Mouse (Mus musculus): Measurements from ENCODE around the gene Cry2. TPM values are rescaled to one million over a fixed set of nuclear protein-coding genes. Genes with fewer than 3 reads are reported as not detected.
A peak's percentile ranks its signal among the peaks of the same experiment; 100 is the strongest.

Cry2 gene
- polyA plus RNA-seq, 1 experiment from 2014 or later, result 37.7 TPM

- no peaks in the 10 kb centered on the region for H3K27me3 ChIP-seq
- ATAC-seq (ENCODE audit: low read depth), result no peak
- H3K27ac ChIP-seq (replicated peaks), result 0 out of 2 replicates have a peak overlapping the region, but pooled peaks have one; percentile 4
- H3K4me1 ChIP-seq (replicated peaks), result peaks cover 9% of the 10 kb centered on the region
- peaks cover 92% of the 10 kb centered on the region for H3K36me3 ChIP-seq
- no peak overlapping the region for H3K4me3 ChIP-seq
- H3K9ac ChIP-seq, result no peak overlapping the region
- 93% methylated on average over 5 of the region's 5 CpGs for WGBS
- no peaks in the 10 kb centered on the region for H3K9me3 ChIP-seq
- H3K4me2 ChIP-seq, result no peak overlapping the region
These were observed 52.7 kb downstream of the Cry2 start for GRCm38 (mm10) chr2:92381161-92381560.

- no peak overlapping the region for H3K4me2 ChIP-seq
- no peak overlapping the region for H3K27ac ChIP-seq (replicated peaks)
- peaks cover 86% of the 10 kb centered on the region for H3K36me3 ChIP-seq
- ATAC-seq (ENCODE audit: low read depth), result no peak
- no peaks in the 10 kb centered on the region for H3K9me3 ChIP-seq
- 81% methylated on average over 6 of the region's 6 CpGs for WGBS
- H3K27me3 ChIP-seq, result no peaks in the 10 kb centered on the region
- peaks cover 10% of the 10 kb centered on the region for H3K4me1 ChIP-seq (replicated peaks)
- 0 out of 2 replicates have a peak overlapping the region, but pooled peaks have one; percentile 2 for H3K9ac ChIP-seq
- H3K4me3 ChIP-seq, result no peak overlapping the region
These were observed 53.3 kb downstream of the Cry2 start for GRCm38 (mm10) chr2:92380495-92381050.

- Histone ChIP-seq H3K4me1 (replicated peaks) (peaks cover 11% of the 10 kb centered on the region), H3K27ac (replicated peaks) (no peak overlapping the region), H3K4me2 (no peak overlapping the region), H3K27me3 (no peaks in the 10 kb centered on the region), H3K4me3 (no peak overlapping the region), H3K9ac (no peak overlapping the region), H3K36me3 (peaks cover 80% of the 10 kb centered on the region), H3K9me3 (no peaks in the 10 kb centered on the region)
- no peak for ATAC-seq (ENCODE audit: low read depth)
- 81% methylated on average over 17 of the region's 17 CpGs for WGBS
These were observed 53.9 kb downstream of the Cry2 start for GRCm38 (mm10) chr2:92379783-92380494.

- Histone ChIP-seq H3K9me3 (no peaks in the 10 kb centered on the region), H3K36me3 (peaks cover 54% of the 10 kb centered on the region), H3K27ac (replicated peaks) (no peak overlapping the region), H3K4me1 (replicated peaks) (peaks cover 34% of the 10 kb centered on the region), H3K4me3 (no peak overlapping the region), H3K27me3 (peaks cover 3% of the 10 kb centered on the region; the same call in 1 of the 2 replicates), H3K4me2 (no peak overlapping the region), H3K9ac (no peak overlapping the region)
- WGBS, result 89% methylated on average over 7 of the region's 7 CpGs
- ATAC-seq (ENCODE audit: low read depth), result no peak
These were observed 56.5 kb downstream of the Cry2 start for GRCm38 (mm10) chr2:92377320-92377719.

- no peaks in the 10 kb centered on the region for H3K9me3 ChIP-seq
- peak overlapping the region; percentile 85 for H3K9ac ChIP-seq
- peak overlapping the region; percentile 98 for H3K4me2 ChIP-seq
- peak overlapping the region; percentile 85 for H3K4me3 ChIP-seq
- H3K4me1 ChIP-seq (replicated peaks), result peaks cover 44% of the 10 kb centered on the region
- 83% methylated on average over 6 of the region's 6 CpGs for WGBS
- no peak overlapping the region for H3K27ac ChIP-seq (replicated peaks)
- ATAC-seq (ENCODE audit: low read depth), result no peak
- peaks cover 43% of the 10 kb centered on the region for H3K36me3 ChIP-seq
- peaks cover 14% of the 10 kb centered on the region for H3K27me3 ChIP-seq
These were observed 57.5 kb downstream of the Cry2 start for GRCm38 (mm10) chr2:92376300-92376699.

GRCm38 (mm10) chr2:92375788-92376187 is 58.1 kb downstream of the Cry2 start:
- H3K4me1 ChIP-seq (replicated peaks), result peaks cover 49% of the 10 kb centered on the region
- peaks cover 38% of the 10 kb centered on the region for H3K36me3 ChIP-seq
- peaks cover 19% of the 10 kb centered on the region for H3K27me3 ChIP-seq
- H3K9me3 ChIP-seq, result no peaks in the 10 kb centered on the region
- peak overlapping the region; percentile 86 for H3K27ac ChIP-seq (replicated peaks)
- H3K9ac ChIP-seq, result peak overlapping the region; percentile 85
- peak overlapping the region; percentile 85 for H3K4me3 ChIP-seq
- peak overlapping the region; percentile 98 for H3K4me2 ChIP-seq
- WGBS, result 13% methylated on average over 10 of the region's 10 CpGs
- ATAC-seq (ENCODE audit: low read depth), result no peak

- Histone ChIP-seq H3K4me2 (peak overlapping the region; percentile 98), H3K9me3 (no peaks in the 10 kb centered on the region), H3K27me3 (peaks cover 25% of the 10 kb centered on the region), H3K9ac (peak overlapping the region; percentile 85), H3K27ac (replicated peaks) (peak overlapping the region; percentile 86), H3K36me3 (peaks cover 32% of the 10 kb centered on the region), H3K4me3 (peak overlapping the region; percentile 85), H3K4me1 (replicated peaks) (peaks cover 55% of the 10 kb centered on the region)
- WGBS, result 0% methylated on average over 29 of the region's 29 CpGs
- peak; percentile 92 for ATAC-seq (ENCODE audit: low read depth)
These were observed 58.7 kb downstream of the Cry2 start for GRCm38 (mm10) chr2:92375099-92375623.

- 3% methylated on average over 16 of the region's 16 CpGs for WGBS
- Histone ChIP-seq H3K27ac (replicated peaks) (peak within 1 kb of the TSS; percentile 86), H3K27me3 (peaks cover 31% of the 10 kb centered on the region), H3K9me3 (no peaks in the 10 kb centered on the region), H3K9ac (peak within 1 kb of the TSS; percentile 85), H3K4me2 (peak within 1 kb of the TSS; percentile 98), H3K4me3 (peak within 1 kb of the TSS; percentile 85), H3K4me1 (replicated peaks) (peaks cover 56% of the 10 kb centered on the region), H3K36me3 (peaks cover 26% of the 10 kb centered on the region)
- peak; percentile 54 for ATAC-seq (ENCODE audit: low read depth)
These were observed 59.3 kb downstream of the Cry2 start, which contains the start of the genes Pex16 and Large2 for GRCm38 (mm10) chr2:92374514-92374913. Pex16 (plus strand) TSS chr2:92374676. Large2 (minus strand) TSS chr2:92374869.

GRCm38 (mm10) chr2:92373437-92373813 is 60.4 kb downstream of the Cry2 start:
- no peak for ATAC-seq (ENCODE audit: low read depth)
- H3K4me1 ChIP-seq (replicated peaks), result peaks cover 56% of the 10 kb centered on the region
- 69% methylated on average over 11 of the region's 11 CpGs for WGBS
- H3K27ac ChIP-seq (replicated peaks), result no peak overlapping the region
- H3K36me3 ChIP-seq, result peaks cover 15% of the 10 kb centered on the region
- no peak overlapping the region for H3K4me2 ChIP-seq
- H3K9me3 ChIP-seq, result no peaks in the 10 kb centered on the region
- H3K4me3 ChIP-seq, result no peak overlapping the region
- H3K9ac ChIP-seq, result no peak overlapping the region
- H3K27me3 ChIP-seq, result peaks cover 41% of the 10 kb centered on the region

GRCm38 (mm10) chr2:92372767-92373436 is 60.9 kb downstream of the Cry2 start:
- no peaks in the 10 kb centered on the region for H3K9me3 ChIP-seq
- H3K9ac ChIP-seq, result no peak overlapping the region
- peaks cover 41% of the 10 kb centered on the region for H3K27me3 ChIP-seq
- H3K4me1 ChIP-seq (replicated peaks), result peaks cover 56% of the 10 kb centered on the region
- H3K4me3 ChIP-seq, result no peak overlapping the region
- 37% methylated on average over 9 of the region's 9 CpGs for WGBS
- H3K36me3 ChIP-seq, result peaks cover 9% of the 10 kb centered on the region
- ATAC-seq (ENCODE audit: low read depth), result no peak
- H3K27ac ChIP-seq (replicated peaks), result peak overlapping the region; percentile 6; the same call in 1 of the 2 replicates
- H3K4me2 ChIP-seq, result no peak overlapping the region

GRCm38 (mm10) chr2:92371971-92372690 is 61.7 kb downstream of the Cry2 start:
- no peaks in the 10 kb centered on the region for H3K9me3 ChIP-seq
- H3K27ac ChIP-seq (replicated peaks), result peak overlapping the region; percentile 6; the same call in 1 of the 2 replicates
- no peak overlapping the region for H3K9ac ChIP-seq
- H3K4me3 ChIP-seq, result no peak overlapping the region
- H3K4me1 ChIP-seq (replicated peaks), result peaks cover 56% of the 10 kb centered on the region
- no peak for ATAC-seq (ENCODE audit: low read depth)
- H3K36me3 ChIP-seq, result peaks cover 2% of the 10 kb centered on the region; the same call in 1 of the 2 replicates
- no peak overlapping the region for H3K4me2 ChIP-seq
- 12% methylated on average over 10 of the region's 10 CpGs for WGBS
- H3K27me3 ChIP-seq, result peaks cover 41% of the 10 kb centered on the region
